Comparison of ENCODE assay signal across 8 mouse cellular contexts in the genomic region with DNA sequence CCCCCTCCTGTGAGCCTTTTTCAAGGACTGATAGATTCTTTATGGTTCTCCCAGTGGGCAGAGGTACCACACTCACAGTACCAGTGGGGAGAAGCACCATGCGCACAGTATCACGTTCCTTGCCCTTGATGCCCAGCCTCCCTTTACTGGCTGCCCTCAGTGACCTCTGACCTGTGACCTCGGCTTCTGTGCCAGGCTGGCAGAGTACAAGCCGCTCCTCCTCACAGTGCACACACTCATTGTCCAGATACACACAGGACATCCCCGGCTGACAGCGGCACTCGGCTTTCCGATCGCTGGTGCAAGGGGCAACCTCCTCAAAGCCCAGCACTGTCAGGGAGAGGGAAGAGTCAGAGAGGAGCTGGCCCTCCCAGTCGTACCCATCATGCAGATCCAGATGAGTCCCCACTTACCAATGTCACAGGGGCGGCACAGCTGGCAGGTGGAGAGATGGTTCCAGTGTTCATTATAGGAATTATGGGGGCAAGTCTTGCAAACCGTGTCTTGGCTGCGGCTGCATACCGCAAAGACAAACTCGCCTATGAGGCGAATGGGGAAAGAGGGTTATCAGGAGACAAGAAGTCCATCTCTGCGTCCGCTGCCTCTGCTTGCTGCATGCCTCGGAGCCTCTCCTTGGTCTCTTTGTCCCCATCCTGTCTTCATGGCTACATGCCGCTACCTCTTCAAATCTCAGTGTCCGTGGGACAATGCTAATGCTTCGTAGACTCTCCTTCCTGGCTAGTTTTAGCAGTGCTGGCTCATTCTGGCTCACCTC. TPM values are rescaled to one million over a fixed set of nuclear protein-coding genes. Genes with fewer than 3 reads are reported as not detected.
DNase-seq lines count a peak whose midpoint lies in the region; ATAC-seq lines count a peak whose summit lies in the region.

No protein-coding gene starts in this region.

- peaks cover 25% of the 10 kb centered on the region for H3K4me1 ChIP-seq in heart, embryonic 11.5 days (ENCODE audit: control insufficient read depth, insufficient read depth, low read length)
- H3K4me1 ChIP-seq in embryonic facial prominence, embryonic 11.5 days (ENCODE audit: control insufficient read depth, insufficient read depth, low read length) = peaks cover 4% of the 10 kb centered on the region; the same call in 1 of the 2 replicates
- peaks cover 27% of the 10 kb centered on the region for H3K4me1 ChIP-seq in intestine, embryonic 16.5 days (ENCODE audit: control insufficient read depth, insufficient read depth, low read length)

- H3K9ac ChIP-seq in heart, embryonic 11.5 days (ENCODE audit: low read depth, low read length) = peak overlapping the region; percentile 88
- peak overlapping the region; percentile 84 for H3K9ac ChIP-seq in embryonic facial prominence, embryonic 11.5 days (replicated peaks; ENCODE audit: low read length)
- peak overlapping the region; percentile 88 for H3K9ac ChIP-seq in intestine, embryonic 16.5 days (ENCODE audit: low read depth, low read length)

- H3K36me3 ChIP-seq in heart, embryonic 11.5 days (ENCODE audit: control insufficient read depth, insufficient read depth, low read length) = 0 out of 2 replicates have a peak, but pooled peaks cover 2% of the 10 kb centered on the region
- no peaks in the 10 kb centered on the region for H3K36me3 ChIP-seq in embryonic facial prominence, embryonic 11.5 days (replicated peaks; ENCODE audit: control insufficient read depth, insufficient read depth, low read depth, low read length)
- peaks cover 12% of the 10 kb centered on the region for H3K36me3 ChIP-seq in intestine, embryonic 16.5 days (ENCODE audit: control insufficient read depth, insufficient read depth, low read length)

- peak overlapping the region; percentile 47 for H3K4me3 ChIP-seq in heart, embryonic 11.5 days (ENCODE audit: low read depth, low read length)
- peak overlapping the region; percentile 41 for H3K4me3 ChIP-seq in embryonic facial prominence, embryonic 11.5 days (ENCODE audit: low read depth, low read length)
- peak overlapping the region; percentile 64 for H3K4me3 ChIP-seq in intestine, embryonic 16.5 days (ENCODE audit: low read length)

- H3K4me2 ChIP-seq in heart, embryonic 11.5 days = peak overlapping the region; percentile 78
- H3K4me2 ChIP-seq in embryonic facial prominence, embryonic 11.5 days (ENCODE audit: low read depth, low read length) = peak overlapping the region; percentile 78
- peak overlapping the region; percentile 63 for H3K4me2 ChIP-seq in intestine, embryonic 16.5 days (ENCODE audit: low read depth, low read length)

- no peaks in the 10 kb centered on the region for H3K27me3 ChIP-seq in heart, embryonic 11.5 days (ENCODE audit: control insufficient read depth, insufficient read depth, low read length)
- no peaks in the 10 kb centered on the region for H3K27me3 ChIP-seq in embryonic facial prominence, embryonic 11.5 days (ENCODE audit: control insufficient read depth, insufficient read depth, low read length)
- no peaks in the 10 kb centered on the region for H3K27me3 ChIP-seq in intestine, embryonic 16.5 days (replicated peaks; ENCODE audit: control insufficient read depth, insufficient read depth, low read length)

- H3K27ac ChIP-seq in heart, embryonic 11.5 days (ENCODE audit: low read depth, low read length) = peak overlapping the region; percentile 32
- H3K27ac ChIP-seq in embryonic facial prominence, embryonic 11.5 days (replicated peaks; ENCODE audit: low read depth, low read length) = no peak overlapping the region
- H3K27ac ChIP-seq in intestine, embryonic 16.5 days (ENCODE audit: low read length) = peak overlapping the region; percentile 78

- 52% methylated on average over 22 of the region's 22 CpGs for WGBS in heart, embryonic 11.5 days (ENCODE audit: insufficient replicate concordance)
- 60% methylated on average over 22 of the region's 22 CpGs for WGBS in embryonic facial prominence, embryonic 11.5 days
- whole genome bisulfite sequencing in intestine, embryonic 16.5 days = 44% methylated on average over 22 of the region's 22 CpGs

- H3K9me3 ChIP-seq in heart, embryonic 11.5 days (replicated peaks; ENCODE audit: control insufficient read depth, low read length) = no peaks in the 10 kb centered on the region
- no peaks in the 10 kb centered on the region for H3K9me3 ChIP-seq in embryonic facial prominence, embryonic 11.5 days (replicated peaks; ENCODE audit: control insufficient read depth, low read length)
- H3K9me3 ChIP-seq in intestine, embryonic 16.5 days (ENCODE audit: control insufficient read depth, low read length) = no peaks in the 10 kb centered on the region

- DNase-seq in heart, adult 9 months (ENCODE audit: low spot score in 2 of 2) = no peak
- no peak for DNase-seq in embryonic facial prominence, embryonic 11.5 days (ENCODE audit: low spot score)
- peak; percentile 28 for DNase-seq in lung, postnatal 14 days
- DNase-seq in frontal cortex, postnatal 14 days (ENCODE audit: low spot score in 2 of 2) = no peak
- no peak for DNase-seq in c-Kit-positive CD71-positive TER-119-positive erythroid progenitor cells, embryonic 14.5 days (ENCODE audit: low spot score)
- DNase-seq in left cerebral cortex, adult 18-20 months (ENCODE audit: low spot score in 2 of 2) = no peak

- no peak for ATAC-seq in heart, embryonic 11.5 days (replicated peaks; ENCODE audit: insufficient number of reproducible peaks, low FRiP score, low TSS enrichment)
- ATAC-seq in embryonic facial prominence, embryonic 11.5 days (replicated peaks; ENCODE audit: insufficient number of reproducible peaks, low FRiP score, low TSS enrichment, low read depth) = peak; percentile 11; the same call in 1 of the 2 replicates
- ATAC-seq in intestine, embryonic 16.5 days = no peak

RNA-seq across cellular contexts. Expression of a gene that starts 0.9 kb away (rescaled TPM):
- 35.0 and 40.7 TPM in 2 replicates for polyA plus RNA-seq in heart, embryonic 11.5 days (2014; fragmentation: Nextera tagmentation; extraction: Ambion mirVana)
- 22.8 and 24.3 TPM in 2 replicates for polyA plus RNA-seq in embryonic facial prominence, embryonic 11.5 days (2014; fragmentation: Nextera tagmentation; extraction: Ambion mirVana)
- polyA plus RNA-seq in intestine, embryonic 16.5 days (2015; fragmentation: Nextera tagmentation; extraction: Ambion mirVana) = 106 and 107 TPM in 2 replicates
- total RNA-seq in left cerebral cortex, adult 18-20 months (2021) = 1 to 10 TPM; 8.1 to 9.5 TPM

RNA-seq across cellular contexts. Expression of a gene that starts 7.7 kb away (rescaled TPM):
- polyA plus RNA-seq in heart, embryonic 11.5 days (2014; fragmentation: Nextera tagmentation; extraction: Ambion mirVana) = 0.69 and 0.93 TPM in 2 replicates
- polyA plus RNA-seq in embryonic facial prominence, embryonic 11.5 days (2014; fragmentation: Nextera tagmentation; extraction: Ambion mirVana) = 0.88 and 1.1 TPM in 2 replicates
- 5.0 and 7.6 TPM in 2 replicates for polyA plus RNA-seq in intestine, embryonic 16.5 days (2015; fragmentation: Nextera tagmentation; extraction: Ambion mirVana)
- 1 to 10 TPM; 2.6 to 3.6 TPM for total RNA-seq in left cerebral cortex, adult 18-20 months (2021)

RNA-seq across cellular contexts. Expression of a gene that starts 26.9 kb away (rescaled TPM):
- 0.10 TPM in 1 of 2 replicates, not detected in the other for polyA plus RNA-seq in heart, embryonic 11.5 days (2014; fragmentation: Nextera tagmentation; extraction: Ambion mirVana)
- 0.22 TPM in 1 of 2 replicates, not detected in the other for polyA plus RNA-seq in embryonic facial prominence, embryonic 11.5 days (2014; fragmentation: Nextera tagmentation; extraction: Ambion mirVana)
- 0.09 and 0.17 TPM in 2 replicates for polyA plus RNA-seq in intestine, embryonic 16.5 days (2015; fragmentation: Nextera tagmentation; extraction: Ambion mirVana)
- total RNA-seq in left cerebral cortex, adult 18-20 months (2021) = not detected

RNA-seq across cellular contexts. Expression of a gene that starts 36.4 kb away (rescaled TPM):
- 33.3 and 37.0 TPM in 2 replicates for polyA plus RNA-seq in heart, embryonic 11.5 days (2014; fragmentation: Nextera tagmentation; extraction: Ambion mirVana)
- 36.6 and 39.5 TPM in 2 replicates for polyA plus RNA-seq in embryonic facial prominence, embryonic 11.5 days (2014; fragmentation: Nextera tagmentation; extraction: Ambion mirVana)
- 90.0 and 95.3 TPM in 2 replicates for polyA plus RNA-seq in intestine, embryonic 16.5 days (2015; fragmentation: Nextera tagmentation; extraction: Ambion mirVana)
- total RNA-seq in left cerebral cortex, adult 18-20 months (2021) = 10 to 100 TPM; 10.9 to 13.4 TPM
